Mouse (Mus musculus): Measurements from ENCODE around the gene Strn4.

The Strn4 gene

GRCm38 (mm10) chr7:16810399-16810919 lies 5.2 kb upstream of the Strn4 start:
- intact Hi-C loops (cut with DNase I): no loop called here

DNA sequence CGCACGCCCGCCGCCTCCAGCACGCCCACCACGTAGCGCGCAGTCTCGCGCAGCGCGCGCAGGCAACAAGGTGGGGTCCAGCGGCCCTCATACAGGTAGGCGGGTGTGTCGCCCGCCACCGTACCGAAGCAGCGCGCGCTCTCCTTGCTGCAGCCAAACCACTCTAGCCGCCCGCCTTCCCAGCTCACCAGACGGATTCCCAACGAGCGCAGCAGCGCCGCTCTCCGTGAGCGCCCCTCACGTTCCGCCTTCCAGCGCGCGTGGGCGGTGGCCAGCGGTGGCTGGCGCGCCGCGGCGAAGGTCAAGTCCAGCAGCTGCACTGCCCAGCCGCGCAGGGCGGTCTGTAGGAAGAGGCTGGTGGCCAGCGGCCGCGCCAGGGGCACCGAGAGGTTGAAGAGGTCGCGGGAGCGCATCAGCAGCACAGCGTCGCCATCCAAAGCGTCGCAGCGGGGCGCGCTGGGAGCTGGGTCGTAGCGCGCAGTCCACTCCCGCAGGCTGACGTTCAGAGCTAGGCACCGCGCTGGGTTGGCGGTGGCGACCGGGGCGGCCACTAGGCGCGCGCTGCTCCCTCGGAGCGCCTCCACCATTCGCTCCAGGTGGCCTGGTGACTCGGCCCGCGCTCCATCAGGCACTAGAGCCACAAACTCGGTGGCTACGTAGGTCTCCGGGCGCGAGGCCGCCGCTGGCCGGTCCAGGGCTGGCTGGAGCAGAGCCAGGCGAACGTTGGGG lies 4.6 kb upstream of the Strn4 start:
- intact Hi-C loops (cut with DNase I): no loop called here

- intact Hi-C loops (cut with DNase I): no loop called here
These were observed 4.0 kb upstream of the Strn4 start for GRCm38 (mm10) chr7:16811649-16812070.

GRCm38 (mm10) chr7:16812505-16812904 lies 3.2 kb upstream of the Strn4 start:
- intact Hi-C loops (cut with DNase I): no loop called here

- intact Hi-C loops (cut with DNase I): no loop called here
These were observed 387 bp downstream of the Strn4 start for GRCm38 (mm10) chr7:16816078-16816474.

- intact Hi-C loops (cut with DNase I): no loop called here
These were observed 910 bp downstream of the Strn4 start, which contains the start of gene Fkrp for GRCm38 (mm10) chr7:16816475-16817122. Fkrp (minus strand) TSS chr7:16816732.

DNA sequence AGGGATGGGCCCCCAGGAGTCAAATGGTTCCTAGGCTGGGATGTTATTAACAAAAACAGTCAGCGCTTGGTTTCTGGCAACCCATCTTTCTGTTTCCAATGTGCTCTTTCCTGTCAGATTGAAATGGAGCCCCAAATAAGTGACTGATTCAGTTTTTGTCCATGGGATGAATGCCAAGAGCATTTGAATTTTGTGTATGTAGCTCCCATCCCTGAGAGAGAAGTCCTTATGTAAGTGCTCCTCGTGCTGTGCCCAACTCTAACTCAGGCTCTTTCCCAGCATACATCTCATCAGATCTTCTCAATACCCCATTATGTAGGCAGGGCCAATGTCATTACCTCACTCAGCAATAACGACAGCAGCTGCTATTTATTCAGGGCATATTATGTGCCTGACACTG lies 2.0 kb downstream of the Strn4 start:
- intact Hi-C loops (cut with DNase I): no loop called here

GRCm38 (mm10) chr7:16819794-16820193 lies 4.1 kb downstream of the Strn4 start:
- intact Hi-C loops (cut with DNase I): loop anchor here (5.0 kb wide), 1 partner anchor 38 kb away; no protein-coding TSS in a partner anchor

GRCm38 (mm10) chr7:16820271-16820763 lies 4.6 kb downstream of the Strn4 start:
- intact Hi-C loops (cut with DNase I): loop anchor here (5.0 kb wide), 1 partner anchor 37 kb away; no protein-coding TSS in a partner anchor

- intact Hi-C loops (cut with DNase I): loop anchor here (5.0 kb wide), 1 partner anchor 36 kb away; no protein-coding TSS in a partner anchor
These were observed 5.4 kb downstream of the Strn4 start for GRCm38 (mm10) chr7:16821091-16821490.

DNA sequence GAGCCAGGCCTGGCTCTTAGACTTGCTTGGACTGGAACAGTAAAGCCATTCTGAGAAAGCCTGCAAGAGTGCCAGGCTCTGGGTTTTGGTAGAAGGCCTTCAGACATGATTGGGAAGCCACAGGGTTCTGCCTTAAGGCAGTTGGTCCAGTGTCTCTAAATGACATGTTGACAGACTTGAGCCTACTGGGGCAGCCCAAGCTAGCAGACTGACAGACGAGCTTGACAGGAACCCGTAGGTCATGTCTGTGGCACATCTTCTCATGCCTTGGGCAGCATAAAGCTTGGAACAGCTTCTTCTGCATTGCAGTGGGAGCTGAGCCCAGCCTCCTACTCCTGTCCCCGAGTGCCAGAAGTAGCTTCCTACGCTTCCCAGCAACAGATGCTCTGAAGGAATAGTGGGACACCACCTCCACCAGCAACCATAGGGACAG lies 6.0 kb downstream of the Strn4 start:
- intact Hi-C loops (cut with DNase I): loop anchor here (5.0 kb wide), 1 partner anchor 36 kb away; no protein-coding TSS in a partner anchor

GRCm38 (mm10) chr7:16823734-16824133 lies 8.0 kb downstream of the Strn4 start:
- intact Hi-C loops (cut with DNase I): loop anchor here (5.0 kb wide), 1 partner anchor 34 kb away; no protein-coding TSS in a partner anchor

DNA sequence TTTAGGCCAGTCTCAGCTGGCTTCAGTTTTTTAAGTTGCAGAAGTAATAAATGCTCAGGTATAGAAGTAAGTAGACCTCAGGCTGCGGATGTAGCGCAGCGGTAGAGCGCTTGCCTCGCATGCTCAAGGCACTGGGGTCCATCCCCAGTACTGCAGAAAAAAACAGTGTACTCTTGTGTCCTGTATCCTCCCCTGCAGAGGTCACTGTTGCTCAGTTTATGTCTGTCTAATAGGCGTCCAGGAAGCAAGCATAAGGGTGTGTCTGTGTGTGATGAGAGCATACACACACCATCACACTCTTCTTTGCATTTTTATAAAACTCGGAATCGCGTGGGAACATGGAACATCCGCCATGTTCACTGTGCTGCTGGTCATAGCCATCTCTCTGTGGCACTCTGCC lies 10.1 kb downstream of the Strn4 start:
- intact Hi-C loops (cut with DNase I): no loop called here

GRCm38 (mm10) chr7:16826571-16826970 lies 10.9 kb downstream of the Strn4 start:
- intact Hi-C loops (cut with DNase I): no loop called here

- intact Hi-C loops (cut with DNase I): no loop called here
These were observed 11.6 kb downstream of the Strn4 start for GRCm38 (mm10) chr7:16827274-16827673.

DNA sequence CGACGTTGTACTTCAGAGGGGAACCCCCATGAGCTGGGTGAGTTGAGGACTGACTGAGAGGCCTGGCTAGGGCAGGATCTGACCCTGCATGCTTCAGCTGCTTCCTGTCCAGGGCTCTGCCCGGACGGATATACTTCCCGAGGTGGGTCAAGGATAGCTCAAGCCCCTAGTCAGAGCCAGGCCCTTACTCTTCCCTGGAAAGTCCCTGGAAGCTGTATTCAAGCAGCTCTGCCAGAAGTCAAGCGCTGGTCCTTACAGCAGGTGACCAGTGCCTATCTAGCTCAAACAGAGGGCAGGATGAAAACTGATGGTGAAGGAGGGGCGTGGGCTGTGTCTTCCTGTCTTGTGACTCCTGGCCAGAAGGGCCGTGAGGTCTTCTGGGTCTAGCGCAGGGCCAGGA lies 14.8 kb downstream of the Strn4 start:
- intact Hi-C loops (cut with DNase I): no loop called here

DNA sequence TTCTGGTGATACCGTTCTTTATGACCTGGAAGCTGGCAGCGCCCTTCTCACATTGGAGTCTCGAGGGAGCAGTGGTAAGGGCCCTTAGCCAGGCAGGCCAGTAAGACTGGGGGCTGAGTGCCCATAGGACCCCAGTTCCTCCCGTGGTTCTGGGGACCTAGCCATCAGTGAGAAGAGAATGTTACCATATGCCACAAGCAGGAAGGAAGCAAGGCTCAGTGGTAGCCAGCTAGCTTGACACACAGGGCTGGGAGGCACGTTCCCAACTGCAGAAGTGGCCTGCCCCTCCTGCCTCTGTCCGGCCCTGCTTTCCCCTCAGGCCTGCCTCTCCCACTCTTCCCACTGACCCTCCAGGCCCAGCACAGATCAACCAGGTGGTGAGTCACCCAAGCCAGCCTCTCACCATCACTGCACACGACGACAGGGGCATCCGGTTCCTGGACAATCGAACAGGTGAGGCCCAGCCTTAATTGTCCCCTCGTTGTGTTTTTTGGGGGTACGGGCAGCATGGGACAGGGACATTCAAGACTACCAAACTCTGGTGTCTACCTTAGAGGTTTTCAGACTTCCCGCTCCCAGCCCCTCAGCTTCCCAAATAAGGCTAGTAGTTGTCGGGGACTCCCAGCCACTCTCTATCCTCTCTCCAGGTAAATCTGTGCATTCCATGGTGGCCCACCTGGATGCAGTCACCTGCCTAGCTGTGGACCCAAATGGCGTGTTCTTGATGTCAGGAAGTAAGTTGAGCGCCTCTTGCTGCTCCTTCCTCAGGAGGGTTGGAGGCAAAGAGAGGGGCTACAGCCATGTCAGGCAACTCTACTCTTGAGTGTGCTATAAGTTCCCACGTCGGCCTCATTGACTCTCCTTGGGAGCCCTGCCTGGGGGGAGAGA lies 22.5 kb downstream of the Strn4 start:
- intact Hi-C loops (cut with DNase I): no loop called here

- intact Hi-C loops (cut with DNase I): no loop called here
These were observed 23.2 kb downstream of the Strn4 start for GRCm38 (mm10) chr7:16838804-16839426.

DNA sequence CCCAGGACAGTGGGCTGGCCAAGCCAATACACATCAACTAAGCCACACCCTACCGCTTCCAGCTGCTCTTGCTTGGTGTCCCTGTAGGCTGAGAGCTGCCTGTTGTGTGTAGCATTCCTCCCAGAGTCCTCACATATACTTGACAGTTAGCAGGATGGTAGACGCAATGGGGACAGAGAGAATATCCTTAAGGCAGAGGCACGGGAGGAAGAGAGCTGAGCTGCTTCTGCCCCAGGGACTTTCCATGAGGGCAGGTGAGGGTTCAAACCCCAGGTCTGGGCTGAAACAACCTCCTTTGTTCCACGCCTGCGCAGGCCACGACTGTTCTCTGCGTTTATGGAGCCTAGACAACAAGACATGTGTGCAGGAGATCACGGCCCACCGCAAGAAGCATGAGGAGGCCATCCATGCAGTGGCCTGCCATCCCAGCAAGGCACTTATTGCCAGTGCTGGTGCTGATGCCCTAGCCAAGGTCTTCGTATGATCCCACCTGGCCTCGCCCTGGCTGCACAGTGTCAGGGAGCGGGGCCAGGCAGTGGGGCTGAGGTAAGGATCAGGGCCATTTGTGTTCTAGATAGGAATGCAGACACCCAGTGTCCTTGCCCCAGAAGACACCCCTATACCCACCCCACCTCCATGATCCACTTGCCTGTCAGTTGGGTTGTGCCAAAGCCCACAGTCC lies 23.9 kb downstream of the Strn4 start:
- intact Hi-C loops (cut with DNase I): no loop called here

DNA sequence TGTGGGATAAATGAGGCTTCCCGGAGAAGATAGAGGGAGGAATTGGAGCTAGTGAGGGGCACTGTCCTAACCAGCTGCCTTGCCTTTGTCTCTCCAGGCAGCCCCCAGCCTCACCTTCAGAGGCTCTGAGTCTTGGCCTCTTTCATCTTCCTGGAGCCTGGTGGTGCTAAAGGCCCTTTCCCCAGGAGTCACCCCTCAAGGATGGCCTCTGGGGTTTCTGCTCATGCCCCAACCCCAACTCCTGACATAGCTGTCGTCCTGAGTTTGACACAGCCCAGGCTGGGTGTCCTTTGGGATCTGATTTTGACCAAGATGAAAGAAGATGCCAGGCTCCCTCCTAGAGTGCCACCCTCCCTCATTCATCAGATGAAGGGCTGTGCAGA lies 24.4 kb downstream of the Strn4 start:
- intact Hi-C loops (cut with DNase I): no loop called here
